Mouse (Mus musculus): ENCODE data around the gene Faf2.

- TF ChIP-seq POLR2A (IDR thresholded peaks at IDR 0.05; ENCODE audit: insufficient read depth, low read depth, low read length) = no peak
- TF ChIP-seq EP300 (IDR thresholded peaks at IDR 0.05; ENCODE audit: insufficient read depth, low read depth, low read length) = no peak
- no peak for TF ChIP-seq CTCF (IDR thresholded peaks at IDR 0.05)
Observed at GRCm38 (mm10) chr13:54629128-54629527, 7.5 kb downstream of the Faf2 start.
